Mouse (Mus musculus): ENCODE data around the gene Nek10. TPM values are rescaled to one million over a fixed set of nuclear protein-coding genes. Genes with fewer than 3 reads are reported as not detected.
"Not testable (repeated sequence)": the region's sequence is repeated elsewhere in the genome, so short reads cannot be mapped to it uniquely, and the experiment has no call there.

The Nek10 gene
- polyA plus RNA-seq, 1 experiment, result 0.01 TPM

- DNase-seq (ENCODE audit: low read depth in 1 of 2, low spot score in 2 of 2), result no peak
- Histone ChIP-seq H3K36me3 (ENCODE audit: control insufficient read depth, insufficient read depth, low read length) (no peaks in the 10 kb centered on the region), H3K4me3 (ENCODE audit: extremely low read depth, insufficient read depth, insufficient read length) (no peak overlapping the region), H3K27me3 (ENCODE audit: control insufficient read depth, insufficient read depth, low read length) (no peaks in the 10 kb centered on the region), H3K4me1 (ENCODE audit: control insufficient read depth, insufficient read depth, insufficient read length) (no peaks in the 10 kb centered on the region), H3K27ac (ENCODE audit: insufficient read depth, low read length) (no peak overlapping the region)
- WGBS, result 91% methylated on average over 2 of the region's 2 CpGs
- TF ChIP-seq CTCF (IDR thresholded peaks at IDR 0.05; ENCODE audit: extremely low read depth, insufficient read depth, insufficient read length, insufficient replicate concordance), result no peak
- TF ChIP-seq POLR2A (IDR thresholded peaks at IDR 0.05; ENCODE audit: low read depth, low read length), result no peak
These were observed 145.8 kb downstream of the Nek10 start for GRCm38 (mm10) chr14:14949023-14949422.

DNA sequence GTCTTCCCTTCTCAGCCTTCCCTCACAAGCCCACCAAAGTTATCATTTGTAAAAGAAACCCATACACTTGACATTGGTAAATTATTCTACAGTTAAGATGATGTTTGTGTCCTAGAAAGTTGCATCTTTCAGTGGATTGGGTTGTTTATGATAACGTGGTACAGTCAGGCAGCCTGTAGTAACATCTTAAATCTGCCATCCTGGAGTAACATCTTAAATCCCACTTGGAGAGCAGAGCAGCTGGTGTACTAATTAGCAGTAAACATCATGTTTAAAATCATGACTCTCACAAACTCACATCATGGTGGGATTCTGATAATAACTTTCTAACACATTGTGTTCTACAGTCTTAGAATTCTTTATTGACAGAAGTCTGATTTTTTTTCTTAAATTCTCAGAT, 148.6 kb downstream of the Nek10 start:
- Histone ChIP-seq H3K4me1 (ENCODE audit: control insufficient read depth, insufficient read depth, insufficient read length) (no peaks in the 10 kb centered on the region), H3K27ac (ENCODE audit: insufficient read depth, low read length) (no peak overlapping the region), H3K27me3 (ENCODE audit: control insufficient read depth, insufficient read depth, low read length) (no peaks in the 10 kb centered on the region), H3K36me3 (ENCODE audit: control insufficient read depth, insufficient read depth, low read length) (no peaks in the 10 kb centered on the region), H3K4me3 (ENCODE audit: extremely low read depth, insufficient read depth, insufficient read length) (no peak overlapping the region)
- TF ChIP-seq CTCF (IDR thresholded peaks at IDR 0.05; ENCODE audit: extremely low read depth, insufficient read depth, insufficient read length, insufficient replicate concordance) (no peak), POLR2A (IDR thresholded peaks at IDR 0.05; ENCODE audit: low read depth, low read length) (no peak)
- no peak for DNase-seq (ENCODE audit: low read depth in 1 of 2, low spot score in 2 of 2)
- 71% methylated on average over 1 of the region's 1 CpGs for WGBS

GRCm38 (mm10) chr14:14959780-14960440, 156.7 kb downstream of the Nek10 start:
- TF ChIP-seq CTCF (IDR thresholded peaks at IDR 0.05; ENCODE audit: extremely low read depth, insufficient read depth, insufficient read length, insufficient replicate concordance) (no peak), POLR2A (IDR thresholded peaks at IDR 0.05; ENCODE audit: low read depth, low read length) (no peak)
- H3K4me1 ChIP-seq (ENCODE audit: control insufficient read depth, insufficient read depth, insufficient read length), result no peaks in the 10 kb centered on the region
- no peak for DNase-seq (ENCODE audit: low read depth in 1 of 2, low spot score in 2 of 2)
- 94% methylated on average over 2 of the region's 2 CpGs for WGBS
- no peaks in the 10 kb centered on the region for H3K36me3 ChIP-seq (ENCODE audit: control insufficient read depth, insufficient read depth, low read length)
- no peaks in the 10 kb centered on the region for H3K27me3 ChIP-seq (ENCODE audit: control insufficient read depth, insufficient read depth, low read length)
- no peak overlapping the region for H3K4me3 ChIP-seq (ENCODE audit: extremely low read depth, insufficient read depth, insufficient read length)
- H3K27ac ChIP-seq (ENCODE audit: insufficient read depth, low read length), result no peak overlapping the region

- no peak for TF ChIP-seq CTCF (IDR thresholded peaks at IDR 0.05; ENCODE audit: extremely low read depth, insufficient read depth, insufficient read length, insufficient replicate concordance)
- no peak for TF ChIP-seq POLR2A (IDR thresholded peaks at IDR 0.05; ENCODE audit: low read depth, low read length)
- Histone ChIP-seq H3K4me3 (ENCODE audit: extremely low read depth, insufficient read depth, insufficient read length) (no peak overlapping the region), H3K27ac (ENCODE audit: insufficient read depth, low read length) (no peak overlapping the region), H3K4me1 (ENCODE audit: control insufficient read depth, insufficient read depth, insufficient read length) (no peaks in the 10 kb centered on the region), H3K36me3 (ENCODE audit: control insufficient read depth, insufficient read depth, low read length) (no peaks in the 10 kb centered on the region), H3K27me3 (ENCODE audit: control insufficient read depth, insufficient read depth, low read length) (no peaks in the 10 kb centered on the region)
- 68% methylated on average over 2 of the region's 2 CpGs for WGBS
- no peak for DNase-seq (ENCODE audit: low read depth in 1 of 2, low spot score in 2 of 2)
These were observed 157.3 kb downstream of the Nek10 start for GRCm38 (mm10) chr14:14960441-14960988.

GRCm38 (mm10) chr14:14970633-14971032, 167.4 kb downstream of the Nek10 start:
- no peak overlapping the region for H3K27ac ChIP-seq (ENCODE audit: insufficient read depth, low read length)
- WGBS, result 82% methylated on average over 2 of the region's 2 CpGs
- no peak overlapping the region for H3K4me3 ChIP-seq (ENCODE audit: extremely low read depth, insufficient read depth, insufficient read length)
- no peak for DNase-seq (ENCODE audit: low read depth in 1 of 2, low spot score in 2 of 2)
- TF ChIP-seq CTCF (IDR thresholded peaks at IDR 0.05; ENCODE audit: extremely low read depth, insufficient read depth, insufficient read length, insufficient replicate concordance), result no peak
- no peak for TF ChIP-seq POLR2A (IDR thresholded peaks at IDR 0.05; ENCODE audit: low read depth, low read length)
- no peaks in the 10 kb centered on the region for H3K4me1 ChIP-seq (ENCODE audit: control insufficient read depth, insufficient read depth, insufficient read length)
- H3K27me3 ChIP-seq (ENCODE audit: control insufficient read depth, insufficient read depth, low read length), result no peaks in the 10 kb centered on the region
- H3K36me3 ChIP-seq (ENCODE audit: control insufficient read depth, insufficient read depth, low read length), result no peaks in the 10 kb centered on the region

GRCm38 (mm10) chr14:14971056-14971455, 167.8 kb downstream of the Nek10 start:
- no peak overlapping the region for H3K27ac ChIP-seq (ENCODE audit: insufficient read depth, low read length)

DNA sequence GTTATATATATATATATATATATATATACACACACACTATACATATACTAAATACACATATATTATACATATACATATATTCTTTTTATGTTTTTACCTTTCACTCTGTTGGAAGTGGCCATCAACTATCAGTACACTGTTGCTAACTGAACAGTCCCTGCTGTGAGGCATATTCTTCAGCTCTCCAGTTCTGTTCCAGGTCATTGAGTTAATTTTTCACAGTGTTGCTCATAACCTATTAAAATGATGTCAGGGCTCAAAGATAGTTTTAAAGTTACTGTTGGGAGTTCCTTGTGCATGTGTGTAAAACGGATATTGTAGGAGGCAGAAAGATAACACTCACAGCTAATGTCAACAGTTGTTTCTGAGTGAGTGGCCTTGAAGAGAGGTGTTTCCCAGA, 170.9 kb downstream of the Nek10 start:
- H3K36me3 ChIP-seq (ENCODE audit: control insufficient read depth, insufficient read depth, low read length), result no peaks in the 10 kb centered on the region
- TF ChIP-seq POLR2A (IDR thresholded peaks at IDR 0.05; ENCODE audit: low read depth, low read length), result no peak
- TF ChIP-seq CTCF (IDR thresholded peaks at IDR 0.05; ENCODE audit: extremely low read depth, insufficient read depth, insufficient read length, insufficient replicate concordance), result no peak
- no peak for DNase-seq (ENCODE audit: low read depth in 1 of 2, low spot score in 2 of 2)
- no peaks in the 10 kb centered on the region for H3K4me1 ChIP-seq (ENCODE audit: control insufficient read depth, insufficient read depth, insufficient read length)
- no peak overlapping the region for H3K4me3 ChIP-seq (ENCODE audit: extremely low read depth, insufficient read depth, insufficient read length)
- WGBS, result 60% methylated on average over 1 of the region's 1 CpGs
- no peaks in the 10 kb centered on the region for H3K27me3 ChIP-seq (ENCODE audit: control insufficient read depth, insufficient read depth, low read length)
- H3K27ac ChIP-seq (ENCODE audit: insufficient read depth, low read length), result no peak overlapping the region

More at GRCm38 (mm10) chr14:14971056-14971455, 167.8 kb downstream of the Nek10 start:
- no peak for DNase-seq (ENCODE audit: low read depth in 1 of 2, low spot score in 2 of 2)
- 8% methylated on average over 4 of the region's 4 CpGs for WGBS
- Histone ChIP-seq H3K4me3 (ENCODE audit: extremely low read depth, insufficient read depth, insufficient read length) (no peak overlapping the region), H3K36me3 (ENCODE audit: control insufficient read depth, insufficient read depth, low read length) (no peaks in the 10 kb centered on the region), H3K27me3 (ENCODE audit: control insufficient read depth, insufficient read depth, low read length) (no peaks in the 10 kb centered on the region), H3K4me1 (ENCODE audit: control insufficient read depth, insufficient read depth, insufficient read length) (no peaks in the 10 kb centered on the region)
- TF ChIP-seq POLR2A (IDR thresholded peaks at IDR 0.05; ENCODE audit: low read depth, low read length) (no peak), CTCF (IDR thresholded peaks at IDR 0.05; ENCODE audit: extremely low read depth, insufficient read depth, insufficient read length, insufficient replicate concordance) (no peak)

GRCm38 (mm10) chr14:14984106-14984505, 180.9 kb downstream of the Nek10 start:
- not testable (repeated sequence) for H3K27me3 ChIP-seq (ENCODE audit: control insufficient read depth, insufficient read depth, low read length); H3K36me3 ChIP-seq (ENCODE audit: control insufficient read depth, insufficient read depth, low read length); H3K4me1 ChIP-seq (ENCODE audit: control insufficient read depth, insufficient read depth, insufficient read length); DNase-seq (ENCODE audit: low read depth in 1 of 2, low spot score in 2 of 2); H3K27ac ChIP-seq (ENCODE audit: insufficient read depth, low read length); H3K4me3 ChIP-seq (ENCODE audit: extremely low read depth, insufficient read depth, insufficient read length)
- 67% methylated on average over 1 of the region's 1 CpGs for WGBS
